Mouse (Mus musculus): Measurements from ENCODE around the gene Atp2c2. TPM values are rescaled to one million over a fixed set of nuclear protein-coding genes. Genes with fewer than 3 reads are reported as not detected.
A peak's percentile ranks its signal among the peaks of the same experiment; 100 is the strongest.

Atp2c2 gene
- polyA plus RNA-seq, 2 experiments from 2014 or later = not detected

GRCm38 (mm10) chr8:119785764-119786405 lies 86.1 kb downstream of the Atp2c2 start:
- no peak for ATAC-seq

- peak; percentile 10 for ATAC-seq
These were observed 87.1 kb downstream of the Atp2c2 start for GRCm38 (mm10) chr8:119786871-119787270.

GRCm38 (mm10) chr8:119787341-119787740 lies 87.5 kb downstream of the Atp2c2 start:
- ATAC-seq = no peak

GRCm38 (mm10) chr8:119788607-119789381 lies 89.0 kb downstream of the Atp2c2 start:
- no peak for ATAC-seq

- ATAC-seq = peak; percentile 44
These were observed 89.8 kb downstream of the Atp2c2 start for GRCm38 (mm10) chr8:119789581-119789980.

- ATAC-seq = no peak
These were observed 92.2 kb downstream of the Atp2c2 start for GRCm38 (mm10) chr8:119791804-119792704.

GRCm38 (mm10) chr8:119794689-119795088 lies 94.9 kb downstream of the Atp2c2 start:
- ATAC-seq = no peak

- ATAC-seq = peak; percentile 24
These were observed 95.8 kb downstream of the Atp2c2 start for GRCm38 (mm10) chr8:119795651-119796050.

- peak; percentile 70 for ATAC-seq
These were observed 98.6 kb downstream of the Atp2c2 start for GRCm38 (mm10) chr8:119798170-119798964.

GRCm38 (mm10) chr8:119798965-119799264 lies 99.1 kb downstream of the Atp2c2 start:
- no peak for ATAC-seq

- no peak for ATAC-seq
These were observed 101.4 kb downstream of the Atp2c2 start for GRCm38 (mm10) chr8:119801168-119801567.

GRCm38 (mm10) chr8:119802592-119802991 lies 102.8 kb downstream of the Atp2c2 start:
- ATAC-seq = no peak

- ATAC-seq = no peak
These were observed 105.5 kb downstream of the Atp2c2 start for GRCm38 (mm10) chr8:119805275-119805674.

GRCm38 (mm10) chr8:119806422-119807263 lies 106.8 kb downstream of the Atp2c2 start:
- ATAC-seq = peak; percentile 11

Other genes starting within 250 kb of the Atp2c2 start
- not detected for gene Slc38a8, start 198.3 kb upstream of the Atp2c2 start, polyA plus RNA-seq (2017; shearing (Covaris generic))
- 10 to 100 TPM; 28.6 to 44.1 TPM for gene Mbtps1, start 141.3 kb upstream of the Atp2c2 start, polyA plus RNA-seq (2017; shearing (Covaris generic))
- 10 to 100 TPM; 44.3 to 54.5 TPM for gene Hsdl1, start 124.8 kb upstream of the Atp2c2 start, polyA plus RNA-seq (2017; shearing (Covaris generic))
- not detected for gene Dnaaf1, start 124.8 kb upstream of the Atp2c2 start, polyA plus RNA-seq (2017; shearing (Covaris generic))
- 10 to 100 TPM in 1 of 2 experiments, 1 to 10 TPM in 1; 9.8 to 13.4 TPM for gene Taf1c, start 94.8 kb upstream of the Atp2c2 start, polyA plus RNA-seq (2017; shearing (Covaris generic))
- not detected for gene Adad2, start 87.3 kb upstream of the Atp2c2 start, polyA plus RNA-seq (2017; shearing (Covaris generic))
- gene Kcng4, start 64.3 kb upstream of the Atp2c2 start, polyA plus RNA-seq (2017; shearing (Covaris generic)) = not detected
- gene Wfdc1, start 33.6 kb upstream of the Atp2c2 start, polyA plus RNA-seq (2017; shearing (Covaris generic)) = not detected
- gene Tldc1, start 78.4 kb downstream of the Atp2c2 start, polyA plus RNA-seq (2017; shearing (Covaris generic)) = 10 to 100 TPM in 1 of 2 experiments, 1 to 10 TPM in 1; 8.8 to 11.1 TPM
- 100 to 1,000 TPM; 219 to 262 TPM for gene Cotl1, start 140.5 kb downstream of the Atp2c2 start, polyA plus RNA-seq (2017; shearing (Covaris generic))
- 1 to 10 TPM; 5.6 to 8.1 TPM for gene Klhl36, start 162.3 kb downstream of the Atp2c2 start, polyA plus RNA-seq (2017; shearing (Covaris generic))
- 10 to 100 TPM; 41.6 to 48.6 TPM for gene Usp10, start 210.4 kb downstream of the Atp2c2 start, polyA plus RNA-seq (2017; shearing (Covaris generic))
- 10 to 100 TPM in 1 of 2 experiments, 1 to 10 TPM in 1; 9.9 to 12.3 TPM for gene Gm20388, start 210.8 kb downstream of the Atp2c2 start, polyA plus RNA-seq (2017; shearing (Covaris generic))

All from activated CD4-positive, CD25-positive, alpha-beta regulatory T cell, adult 4 months (primary cell).